Mouse (Mus musculus) kidney, postnatal 14 days (tissue): ENCODE data around the gene Sohlh2.
A peak's percentile ranks its signal among the peaks of the same experiment; 100 is the strongest.

Experiments
- DNase-seq: peaks from one replicate; pipeline ENCODE4 v3.0.0; 2022; ENCODE audit warnings: mixed read lengths

Gene Sohlh2

GRCm38 (mm10) chr3:55212254-55212653 lies 30.4 kb downstream of the Sohlh2 start:
- no peak for DNase-seq

- no peak for DNase-seq
Measured at GRCm38 (mm10) chr3:55213785-55214184, 32.0 kb downstream of the Sohlh2 start.

GRCm38 (mm10) chr3:55214413-55214812 lies 32.6 kb downstream of the Sohlh2 start:
- DNase-seq = no peak

GRCm38 (mm10) chr3:55222502-55222901 lies 40.7 kb downstream of the Sohlh2 start:
- DNase-seq = no peak

GRCm38 (mm10) chr3:55223862-55224261 lies 42.0 kb downstream of the Sohlh2 start:
- no peak for DNase-seq

GRCm38 (mm10) chr3:55226501-55227213 lies 44.8 kb downstream of the Sohlh2 start:
- DNase-seq = peak; percentile 14

- DNase-seq = no peak
Measured at GRCm38 (mm10) chr3:55227214-55227581, 45.4 kb downstream of the Sohlh2 start.

- no peak for DNase-seq
Measured at GRCm38 (mm10) chr3:55241730-55242421, 60.0 kb downstream of the Sohlh2 start, which contains the start of gene Dclk1. Dclk1 (plus strand) TSS chr3:55242364.

- DNase-seq = peak; percentile 67
Measured at GRCm38 (mm10) chr3:55242422-55243055, 60.7 kb downstream of the Sohlh2 start.

- DNase-seq = no peak
Measured at GRCm38 (mm10) chr3:55243056-55243471, 61.2 kb downstream of the Sohlh2 start.

GRCm38 (mm10) chr3:55244087-55244486 lies 62.3 kb downstream of the Sohlh2 start:
- no peak for DNase-seq

GRCm38 (mm10) chr3:55246618-55247272 lies 64.9 kb downstream of the Sohlh2 start:
- no peak for DNase-seq

GRCm38 (mm10) chr3:55248048-55248447 lies 66.2 kb downstream of the Sohlh2 start:
- DNase-seq = no peak

- peak; percentile 15 for DNase-seq
Measured at GRCm38 (mm10) chr3:55248508-55248907, 66.7 kb downstream of the Sohlh2 start.

GRCm38 (mm10) chr3:55250631-55251030 lies 68.8 kb downstream of the Sohlh2 start:
- DNase-seq = no peak
